Mouse (Mus musculus) embryonic facial prominence, embryonic 15.5 days (tissue): Measurements from ENCODE around the gene Stpg1. TPM values are rescaled to one million over a fixed set of nuclear protein-coding genes. Genes with fewer than 3 reads are reported as not detected.

Source experiments
- ATAC-seq: fragments of 200-750 bp; cut with Nextera tagmentation; 2 replicates; pipeline ENCODE4 v1.8.0; 2017; ENCODE audit warnings: low read depth, moderate TSS enrichment; ENCODE audit not compliant: insufficient number of reproducible peaks, low FRiP score, low TSS enrichment
- H3K27ac ChIP-seq: fragments of 300-500 bp; sonication (generic); replicated peaks from 2 replicates; pipeline ENCODE4 v1.5.1; 2015; ENCODE audit warnings: mild to moderate bottlenecking, inconsistent platforms
- H3K27me3 ChIP-seq: fragments of 300-500 bp; sonication (generic); 2 replicates; pipeline ENCODE4 v1.6.1; 2015; ENCODE audit warnings: inconsistent platforms
- H3K36me3 ChIP-seq: fragments of 300-500 bp; sonication (generic); 2 replicates; pipeline ENCODE4 v1.6.1; 2015; ENCODE audit warnings: mild to moderate bottlenecking, inconsistent platforms
- H3K4me1 ChIP-seq: fragments of 300-500 bp; sonication (generic); 2 replicates; pipeline ENCODE4 v1.6.1; 2015; ENCODE audit warnings: inconsistent platforms
- H3K4me2 ChIP-seq: fragments of 300-500 bp; sonication (generic); replicated peaks from 2 replicates; pipeline ENCODE4 v1.6.1; 2015; ENCODE audit warnings: mild to moderate bottlenecking, inconsistent platforms
- H3K4me3 ChIP-seq: fragments of 300-500 bp; sonication (generic); replicated peaks from 2 replicates; pipeline ENCODE4 v1.5.1; 2015; ENCODE audit warnings: mild to moderate bottlenecking, inconsistent platforms
- H3K9ac ChIP-seq: fragments of 300-500 bp; sonication (generic); 2 replicates; pipeline ENCODE4 v1.6.1; 2015; ENCODE audit warnings: inconsistent platforms
- H3K9me3 ChIP-seq: fragments of 300-500 bp; sonication (generic); replicated peaks from 2 replicates; pipeline ENCODE4 v1.6.1; 2016; ENCODE audit warnings: inconsistent platforms
- WGBS: fragments of 180-500 bp; shearing (Covaris S2); methylation state at CpG from one replicate; pipeline ENCODE4 v1.1.7; 2015; 5-methylcytosine and 5-hydroxymethylcytosine counted together
- polyA plus RNA-seq: library from polyadenylated mRNA; unstranded; fragments of >200 nt; fragmentation: Nextera tagmentation; extraction: Ambion mirVana; gene quantifications from 2 replicates; pipeline ENCODE4 v1.2.1, GENCODE M21; 2015

Stpg1 gene
- polyA plus RNA-seq, 1 experiment from 2014 or later: 1.9 TPM

- H3K27me3 ChIP-seq: no peaks in the 10 kb centered on the region
- no peaks in the 10 kb centered on the region for H3K9me3 ChIP-seq
- H3K4me3 ChIP-seq: no peak overlapping the region
- no peak for ATAC-seq
- 94% methylated on average over 3 of the region's 3 CpGs for WGBS
- no peak overlapping the region for H3K4me2 ChIP-seq
- no peak overlapping the region for H3K27ac ChIP-seq
- no peak overlapping the region for H3K9ac ChIP-seq
- no peaks in the 10 kb centered on the region for H3K36me3 ChIP-seq
- no peaks in the 10 kb centered on the region for H3K4me1 ChIP-seq
Observed at GRCm38 (mm10) chr4:135535021-135535420, 40.4 kb downstream of the Stpg1 start.

GRCm38 (mm10) chr4:135539056-135539455 is 44.5 kb downstream of the Stpg1 start:
- no peak overlapping the region for H3K4me3 ChIP-seq
- WGBS: 80% methylated on average over 12 of the region's 12 CpGs

GRCm38 (mm10) chr4:135540057-135540456 is 45.5 kb downstream of the Stpg1 start:
- peaks cover 15% of the 10 kb centered on the region for H3K4me1 ChIP-seq
- no peak overlapping the region for H3K4me3 ChIP-seq
- no peaks in the 10 kb centered on the region for H3K36me3 ChIP-seq
- H3K27ac ChIP-seq: no peak overlapping the region
- no peaks in the 10 kb centered on the region for H3K9me3 ChIP-seq
- no peak overlapping the region for H3K9ac ChIP-seq
- no peak overlapping the region for H3K4me2 ChIP-seq
- 71% methylated on average over 9 of the region's 9 CpGs for WGBS
- no peak for ATAC-seq
- H3K27me3 ChIP-seq: no peaks in the 10 kb centered on the region

More at GRCm38 (mm10) chr4:135539056-135539455, 44.5 kb downstream of the Stpg1 start:
- ATAC-seq: no peak
- Histone ChIP-seq H3K4me2 (no peak overlapping the region), H3K4me1 (peaks cover 5% of the 10 kb centered on the region), H3K36me3 (no peaks in the 10 kb centered on the region), H3K9ac (no peak overlapping the region), H3K9me3 (no peaks in the 10 kb centered on the region), H3K27ac (no peak overlapping the region), H3K27me3 (no peaks in the 10 kb centered on the region)

- 51% methylated on average over 2 of the region's 2 CpGs for WGBS
- Histone ChIP-seq H3K4me2 (no peak overlapping the region), H3K36me3 (no peaks in the 10 kb centered on the region), H3K27me3 (no peaks in the 10 kb centered on the region), H3K9ac (no peak overlapping the region), H3K4me3 (no peak overlapping the region), H3K27ac (no peak overlapping the region), H3K4me1 (peaks cover 53% of the 10 kb centered on the region), H3K9me3 (no peaks in the 10 kb centered on the region)
- ATAC-seq: no peak
Observed at GRCm38 (mm10) chr4:135544284-135544683, 49.7 kb downstream of the Stpg1 start.

DNA sequence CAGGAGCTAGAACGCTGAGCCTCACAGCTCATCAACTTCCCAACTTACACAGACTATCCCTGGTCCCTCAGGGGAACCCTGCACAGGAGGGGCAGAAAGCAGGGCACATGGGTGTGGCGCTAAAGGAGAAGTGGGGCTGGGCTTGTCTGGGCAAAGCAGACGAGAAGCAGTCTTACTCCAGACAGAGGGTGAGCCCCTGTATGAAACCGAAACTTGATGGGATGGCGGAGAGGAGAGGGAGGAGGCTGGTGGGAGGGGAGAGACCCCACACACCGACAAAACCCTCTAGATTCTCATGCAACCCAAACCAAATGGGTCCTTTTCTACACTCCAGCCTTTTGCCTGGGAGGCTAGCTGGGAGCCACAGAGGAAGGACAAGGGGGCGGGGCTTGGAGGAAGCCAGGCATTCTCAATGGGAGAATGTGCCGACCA is 50.5 kb downstream of the Stpg1 start:
- Histone ChIP-seq H3K27ac (peak overlapping the region; percentile 3), H3K4me2 (peak overlapping the region; percentile 45), H3K9me3 (no peaks in the 10 kb centered on the region), H3K4me3 (peak overlapping the region; percentile 32), H3K36me3 (no peaks in the 10 kb centered on the region), H3K9ac (no peak overlapping the region), H3K4me1 (peaks cover 62% of the 10 kb centered on the region), H3K27me3 (no peaks in the 10 kb centered on the region)
- WGBS: 5% methylated on average over 8 of the region's 8 CpGs
- peak; percentile 41; the same call in 1 of the 2 replicates for ATAC-seq

DNA sequence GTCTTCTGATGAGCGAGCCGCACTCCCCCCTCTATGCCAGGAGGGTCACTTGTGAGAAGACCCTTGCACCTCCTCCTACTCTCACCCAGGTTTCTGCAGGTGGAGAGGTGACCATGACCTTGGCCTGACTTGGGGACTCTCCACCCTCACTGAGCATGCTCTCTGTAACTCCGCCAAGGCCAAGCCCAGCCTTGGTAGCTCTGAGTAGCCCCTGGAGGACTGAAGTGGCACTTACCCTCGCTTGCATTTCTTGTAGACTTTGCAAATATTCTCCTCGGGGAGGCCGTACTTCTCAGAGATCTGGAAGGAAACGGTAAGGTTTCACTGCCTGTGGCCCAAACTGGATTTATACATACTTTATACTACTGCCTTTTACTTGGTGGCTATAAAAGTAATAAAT is 51.4 kb downstream of the Stpg1 start:
- no peaks in the 10 kb centered on the region for H3K9me3 ChIP-seq
- peaks cover 65% of the 10 kb centered on the region for H3K4me1 ChIP-seq
- no peak for ATAC-seq
- no peak overlapping the region for H3K4me2 ChIP-seq
- H3K9ac ChIP-seq: no peak overlapping the region
- H3K4me3 ChIP-seq: no peak overlapping the region
- no peaks in the 10 kb centered on the region for H3K36me3 ChIP-seq
- H3K27me3 ChIP-seq: peaks cover under 1% of the 10 kb centered on the region; the same call in 1 of the 2 replicates
- 84% methylated on average over 7 of the region's 7 CpGs for WGBS
- H3K27ac ChIP-seq: peak overlapping the region; percentile 3; the same call in 1 of the 2 replicates

GRCm38 (mm10) chr4:135546793-135547192 is 52.2 kb downstream of the Stpg1 start:
- WGBS: 93% methylated on average over 4 of the region's 4 CpGs
- H3K4me1 ChIP-seq: peaks cover 65% of the 10 kb centered on the region
- H3K36me3 ChIP-seq: no peaks in the 10 kb centered on the region
- H3K27ac ChIP-seq: 0 out of 2 replicates have a peak overlapping the region, but pooled peaks have one; percentile 13
- no peaks in the 10 kb centered on the region for H3K9me3 ChIP-seq
- ATAC-seq: no peak
- peaks cover 6% of the 10 kb centered on the region for H3K27me3 ChIP-seq
- no peak overlapping the region for H3K4me3 ChIP-seq
- H3K9ac ChIP-seq: no peak overlapping the region
- H3K4me2 ChIP-seq: no peak overlapping the region

DNA sequence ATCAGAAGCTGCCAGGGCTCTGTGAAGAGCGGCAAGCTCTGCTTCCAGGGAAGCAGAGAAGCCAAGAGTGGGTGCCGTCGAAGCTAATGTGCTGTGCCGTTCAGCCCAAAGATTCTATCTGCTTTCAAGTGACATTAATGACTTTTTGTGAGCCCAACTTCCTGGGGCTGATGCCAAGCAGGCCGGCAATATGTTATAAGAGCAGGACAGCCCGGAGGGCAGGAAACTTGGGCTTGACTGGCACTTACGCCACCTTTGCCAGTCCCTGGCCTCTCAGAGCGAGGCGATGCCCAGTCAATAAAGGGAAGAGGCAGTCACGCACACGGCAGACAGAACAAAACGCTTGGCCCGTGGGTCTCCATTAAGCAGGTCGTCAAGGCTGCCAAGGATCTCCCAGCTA is 53.0 kb downstream of the Stpg1 start:
- no peak overlapping the region for H3K9ac ChIP-seq
- 57% methylated on average over 14 of the region's 14 CpGs for whole genome bisulfite sequencing
- no peak overlapping the region for H3K4me2 ChIP-seq

GRCm38 (mm10) chr4:135548108-135548507 is 53.5 kb downstream of the Stpg1 start:
- Histone ChIP-seq H3K9ac (no peak overlapping the region), H3K4me1 (peaks cover 76% of the 10 kb centered on the region), H3K9me3 (no peaks in the 10 kb centered on the region), H3K27ac (peak overlapping the region; percentile 45; the same call in 1 of the 2 replicates), H3K4me2 (no peak overlapping the region), H3K27me3 (peaks cover 9% of the 10 kb centered on the region), H3K4me3 (no peak overlapping the region), H3K36me3 (no peaks in the 10 kb centered on the region)
- 22% methylated on average over 7 of the region's 7 CpGs for WGBS
- ATAC-seq: no peak

More for the DNA sequence above, 53.0 kb downstream of the Stpg1 start:
- ATAC-seq: no peak
- Histone ChIP-seq H3K27ac (peak overlapping the region; percentile 45; the same call in 1 of the 2 replicates), H3K4me3 (no peak overlapping the region), H3K27me3 (peaks cover 7% of the 10 kb centered on the region), H3K4me1 (peaks cover 71% of the 10 kb centered on the region), H3K9me3 (no peaks in the 10 kb centered on the region), H3K36me3 (no peaks in the 10 kb centered on the region)

GRCm38 (mm10) chr4:135548521-135549077 is 54.0 kb downstream of the Stpg1 start:
- no peak for ATAC-seq
- Histone ChIP-seq H3K27ac (no peak overlapping the region), H3K9ac (no peak overlapping the region), H3K9me3 (no peaks in the 10 kb centered on the region), H3K4me3 (no peak overlapping the region), H3K36me3 (no peaks in the 10 kb centered on the region), H3K27me3 (peaks cover 9% of the 10 kb centered on the region), H3K4me2 (no peak overlapping the region), H3K4me1 (peaks cover 76% of the 10 kb centered on the region)
- WGBS: 36% methylated on average over 9 of the region's 9 CpGs

- Histone ChIP-seq H3K9ac (no peak overlapping the region), H3K4me2 (no peak overlapping the region), H3K4me3 (no peak overlapping the region), H3K27ac (no peak overlapping the region), H3K27me3 (peaks cover 9% of the 10 kb centered on the region), H3K4me1 (peaks cover 69% of the 10 kb centered on the region), H3K9me3 (no peaks in the 10 kb centered on the region), H3K36me3 (no peaks in the 10 kb centered on the region)
- peak; percentile 17; the same call in 1 of the 2 replicates for ATAC-seq
- WGBS: 53% methylated on average over 6 of the region's 6 CpGs
Observed at GRCm38 (mm10) chr4:135549323-135549722, 54.7 kb downstream of the Stpg1 start.

DNA sequence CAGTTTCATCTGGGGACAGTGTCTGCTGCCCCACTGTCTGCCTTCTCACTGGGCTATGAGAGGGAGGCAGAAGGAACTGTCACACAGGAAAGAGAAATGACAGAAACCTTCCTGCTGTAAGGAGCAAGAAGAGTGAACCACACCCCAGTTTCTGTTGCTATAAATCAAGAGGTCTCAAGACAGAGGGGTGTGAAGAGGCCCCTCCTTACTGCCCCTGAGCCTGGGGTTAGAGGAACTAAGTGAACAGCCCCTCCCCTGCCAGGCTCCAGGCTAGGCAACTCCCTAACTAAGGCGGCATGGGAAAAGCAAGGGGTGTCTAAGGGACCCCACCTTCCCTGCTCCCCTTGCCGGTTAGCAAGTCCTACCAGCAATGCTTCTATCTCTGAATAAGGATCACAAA is 69.2 kb downstream of the Stpg1 start:
- 51% methylated on average over 2 of the region's 2 CpGs for WGBS
- H3K4me3 ChIP-seq: no peak overlapping the region
- H3K4me2 ChIP-seq: no peak overlapping the region
- no peaks in the 10 kb centered on the region for H3K9me3 ChIP-seq
- no peak overlapping the region for H3K27ac ChIP-seq
- no peak overlapping the region for H3K9ac ChIP-seq
- H3K4me1 ChIP-seq: peaks cover 35% of the 10 kb centered on the region
- peaks cover 11% of the 10 kb centered on the region for H3K27me3 ChIP-seq
- ATAC-seq: no peak
- no peaks in the 10 kb centered on the region for H3K36me3 ChIP-seq
